Mouse (Mus musculus) neural tube, embryonic 12.5 days (tissue): Measurements from ENCODE around the gene Ptprg. TPM values are rescaled to one million over a fixed set of nuclear protein-coding genes. Genes with fewer than 3 reads are reported as not detected.

Experiments used
- ATAC-seq: fragments of 200-750 bp; cut with Nextera tagmentation; 2 replicates; pipeline ENCODE4 v1.8.0; 2017; ENCODE audit warnings: low read depth, mild to moderate bottlenecking, moderate TSS enrichment, moderate library complexity; ENCODE audit not compliant: low FRiP score
- H3K27ac ChIP-seq: fragments of 300-500 bp; sonication (generic); 2 replicates; pipeline ENCODE4 v1.5.1; 2016
- H3K27me3 ChIP-seq: fragments of 300-500 bp; sonication (generic); replicated peaks from 2 replicates; pipeline ENCODE4 v1.6.1; 2016; ENCODE audit warnings: mild to moderate bottlenecking
- H3K36me3 ChIP-seq: fragments of 300-500 bp; sonication (generic); 2 replicates; pipeline ENCODE4 v1.6.1; 2016; ENCODE audit warnings: mild to moderate bottlenecking
- H3K4me1 ChIP-seq: fragments of 300-500 bp; sonication (generic); 2 replicates; pipeline ENCODE4 v1.6.1; 2016
- H3K4me2 ChIP-seq: fragments of 300-500 bp; sonication (generic); replicated peaks from 2 replicates; pipeline ENCODE4 v1.6.1; 2016; ENCODE audit warnings: mild to moderate bottlenecking
- H3K4me3 ChIP-seq: fragments of 300-500 bp; sonication (generic); 2 replicates; pipeline ENCODE4 v1.5.1; 2016
- H3K9ac ChIP-seq: fragments of 300-500 bp; sonication (generic); 2 replicates; pipeline ENCODE4 v1.6.1; 2016; ENCODE audit warnings: mild to moderate bottlenecking
- H3K9me3 ChIP-seq: fragments of 300-500 bp; sonication (generic); 2 replicates; pipeline ENCODE4 v1.6.1; 2016; ENCODE audit warnings: mild to moderate bottlenecking
- WGBS: fragments of 180-500 bp; shearing (Covaris S2); methylation state at CpG from one replicate; pipeline ENCODE4 v1.1.7; 2016; 5-methylcytosine and 5-hydroxymethylcytosine counted together
- polyA plus RNA-seq: library from polyadenylated mRNA; unstranded; fragments of >200 nt; fragmentation: Nextera tagmentation; extraction: Ambion mirVana; gene quantifications from 2 replicates; pipeline ENCODE4 v1.2.1, GENCODE M21; 2016

The Ptprg gene
- polyA plus RNA-seq, 1 experiment from 2014 or later, result 41.8 TPM

DNA sequence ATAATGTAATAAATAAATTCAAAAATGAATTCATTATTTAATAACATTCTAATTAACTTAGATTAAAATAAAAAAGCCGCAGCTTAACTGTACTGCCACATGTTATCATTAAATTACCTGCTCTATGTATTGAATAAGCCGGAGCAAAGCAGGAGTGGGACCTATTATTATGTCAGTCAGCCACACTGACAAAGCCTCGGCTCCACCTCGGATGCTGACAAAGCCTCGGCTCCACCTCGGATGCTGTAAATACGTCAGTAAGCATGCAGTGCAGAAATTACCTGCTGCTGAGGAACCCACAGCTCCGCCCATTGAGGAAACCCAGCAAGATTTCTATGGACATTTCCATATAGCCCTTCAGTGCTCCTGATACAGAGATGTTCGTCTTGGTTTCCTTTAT lies 429.7 kb downstream of the Ptprg start:
- Histone ChIP-seq H3K27ac (no peak overlapping the region), H3K27me3 (no peaks in the 10 kb centered on the region), H3K4me1 (0 out of 2 replicates have a peak, but pooled peaks cover 7% of the 10 kb centered on the region), H3K4me2 (no peak overlapping the region), H3K9ac (no peak overlapping the region), H3K4me3 (no peak overlapping the region), H3K9me3 (no peaks in the 10 kb centered on the region), H3K36me3 (no peaks in the 10 kb centered on the region)
- 46% methylated on average over 9 of the region's 9 CpGs for WGBS
- ATAC-seq, result peak; percentile 55; the same call in 1 of the 2 replicates

DNA sequence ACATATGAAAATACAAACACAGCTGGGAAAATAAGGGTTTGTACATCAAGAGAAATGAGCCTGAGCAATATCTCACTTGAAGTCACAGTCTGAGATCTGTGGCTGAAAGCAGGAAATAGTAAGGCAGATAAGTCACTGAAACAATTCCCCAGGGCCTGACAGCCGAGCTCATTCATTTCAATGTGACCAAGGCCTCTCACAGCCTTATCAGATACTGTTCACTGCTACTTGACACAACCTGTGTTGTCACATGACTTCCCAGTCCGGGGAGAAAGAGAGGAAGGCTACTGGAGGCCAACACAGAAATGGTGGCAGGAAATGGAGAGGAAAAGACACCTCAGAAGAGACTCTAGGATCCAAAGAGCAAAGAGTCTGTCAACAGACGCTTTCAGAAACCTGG lies 430.8 kb downstream of the Ptprg start:
- WGBS, result 70% methylated on average over 3 of the region's 3 CpGs
- no peaks in the 10 kb centered on the region for H3K9me3 ChIP-seq
- no peak overlapping the region for H3K9ac ChIP-seq
- no peak overlapping the region for H3K27ac ChIP-seq
- H3K4me1 ChIP-seq, result 0 out of 2 replicates have a peak, but pooled peaks cover 7% of the 10 kb centered on the region
- H3K4me2 ChIP-seq, result no peak overlapping the region
- no peaks in the 10 kb centered on the region for H3K27me3 ChIP-seq
- no peak for ATAC-seq
- no peak overlapping the region for H3K4me3 ChIP-seq
- no peaks in the 10 kb centered on the region for H3K36me3 ChIP-seq

DNA sequence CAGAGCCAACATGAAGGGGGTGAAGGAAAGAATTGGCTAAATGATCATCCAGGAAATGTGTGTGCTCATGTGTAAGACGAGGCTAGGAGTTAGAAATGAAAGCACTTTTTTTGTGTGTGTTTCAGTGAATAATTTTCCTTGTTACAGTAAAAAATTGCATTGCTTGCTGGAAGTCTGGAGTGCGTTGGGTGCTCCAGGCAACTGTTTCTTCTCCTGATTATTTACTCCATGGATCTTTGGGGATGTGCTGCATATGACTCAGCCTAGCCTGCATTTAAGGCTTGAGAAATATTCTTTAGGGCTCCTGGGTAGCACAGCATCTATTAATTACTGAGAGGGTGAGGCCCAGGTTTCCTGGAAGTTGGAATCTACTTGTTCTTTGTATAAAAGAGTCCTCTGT lies 435.6 kb downstream of the Ptprg start:
- H3K4me3 ChIP-seq, result no peak overlapping the region
- H3K27ac ChIP-seq, result no peak overlapping the region
- H3K9me3 ChIP-seq, result no peaks in the 10 kb centered on the region
- no peak overlapping the region for H3K9ac ChIP-seq
- 78% methylated on average over 2 of the region's 2 CpGs for WGBS
- H3K4me2 ChIP-seq, result no peak overlapping the region
- ATAC-seq, result no peak
- no peaks in the 10 kb centered on the region for H3K27me3 ChIP-seq
- H3K36me3 ChIP-seq, result no peaks in the 10 kb centered on the region
- no peaks in the 10 kb centered on the region for H3K4me1 ChIP-seq

- Histone ChIP-seq H3K9me3 (no peaks in the 10 kb centered on the region), H3K9ac (no peak overlapping the region), H3K4me1 (no peaks in the 10 kb centered on the region), H3K27me3 (no peaks in the 10 kb centered on the region), H3K4me3 (no peak overlapping the region), H3K36me3 (no peaks in the 10 kb centered on the region), H3K27ac (no peak overlapping the region), H3K4me2 (no peak overlapping the region)
- ATAC-seq, result no peak
- WGBS, result 62% methylated on average over 2 of the region's 2 CpGs
These were observed 437.8 kb downstream of the Ptprg start for GRCm38 (mm10) chr14:11991151-11991550.

- H3K27me3 ChIP-seq, result no peaks in the 10 kb centered on the region
- H3K4me2 ChIP-seq, result no peak overlapping the region
- WGBS, result 68% methylated on average over 4 of the region's 4 CpGs
- no peak overlapping the region for H3K4me3 ChIP-seq
- no peaks in the 10 kb centered on the region for H3K36me3 ChIP-seq
- no peak for ATAC-seq
- no peak overlapping the region for H3K27ac ChIP-seq
- no peak overlapping the region for H3K9ac ChIP-seq
- no peaks in the 10 kb centered on the region for H3K4me1 ChIP-seq
- H3K9me3 ChIP-seq, result no peaks in the 10 kb centered on the region
These were observed 438.8 kb downstream of the Ptprg start for GRCm38 (mm10) chr14:11992111-11992510.

GRCm38 (mm10) chr14:11992534-11992933 lies 439.2 kb downstream of the Ptprg start:
- Histone ChIP-seq H3K27ac (no peak overlapping the region), H3K4me3 (no peak overlapping the region), H3K9ac (no peak overlapping the region), H3K4me1 (no peaks in the 10 kb centered on the region), H3K27me3 (no peaks in the 10 kb centered on the region), H3K36me3 (no peaks in the 10 kb centered on the region), H3K9me3 (no peaks in the 10 kb centered on the region), H3K4me2 (no peak overlapping the region)
- WGBS, result 96% methylated on average over 6 of the region's 6 CpGs
- no peak for ATAC-seq

DNA sequence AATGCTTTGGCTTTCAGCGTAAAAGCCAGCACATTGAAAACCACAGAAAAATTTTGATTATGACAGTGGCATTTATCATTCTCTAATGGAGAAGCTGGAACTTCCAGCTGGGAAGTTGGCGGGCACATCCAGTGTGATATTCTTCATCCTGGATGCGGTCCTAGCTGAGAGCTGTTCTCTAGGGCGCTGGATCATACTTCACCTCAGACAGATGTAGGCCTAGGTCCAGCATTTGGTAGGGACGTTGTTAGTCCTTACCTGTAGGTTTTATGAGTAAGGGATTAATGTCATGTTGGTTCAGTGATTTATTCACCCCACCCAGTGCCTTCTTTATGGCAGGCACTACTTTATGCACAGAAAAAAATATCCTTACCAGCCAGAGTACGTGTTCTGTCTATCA lies 444.2 kb downstream of the Ptprg start:
- Histone ChIP-seq H3K36me3 (no peaks in the 10 kb centered on the region), H3K27me3 (no peaks in the 10 kb centered on the region), H3K27ac (no peak overlapping the region), H3K4me2 (no peak overlapping the region), H3K9ac (no peak overlapping the region), H3K4me1 (peaks cover 5% of the 10 kb centered on the region; the same call in 1 of the 2 replicates), H3K4me3 (no peak overlapping the region), H3K9me3 (no peaks in the 10 kb centered on the region)
- 79% methylated on average over 6 of the region's 6 CpGs for WGBS
- ATAC-seq, result no peak

GRCm38 (mm10) chr14:11998464-11998863 lies 445.1 kb downstream of the Ptprg start:
- Histone ChIP-seq H3K27ac (no peak overlapping the region), H3K4me3 (no peak overlapping the region), H3K27me3 (no peaks in the 10 kb centered on the region), H3K9me3 (no peaks in the 10 kb centered on the region), H3K4me2 (no peak overlapping the region), H3K36me3 (no peaks in the 10 kb centered on the region), H3K9ac (no peak overlapping the region), H3K4me1 (peaks cover 5% of the 10 kb centered on the region; the same call in 1 of the 2 replicates)
- ATAC-seq, result no peak
- WGBS, result 74% methylated on average over 4 of the region's 4 CpGs

DNA sequence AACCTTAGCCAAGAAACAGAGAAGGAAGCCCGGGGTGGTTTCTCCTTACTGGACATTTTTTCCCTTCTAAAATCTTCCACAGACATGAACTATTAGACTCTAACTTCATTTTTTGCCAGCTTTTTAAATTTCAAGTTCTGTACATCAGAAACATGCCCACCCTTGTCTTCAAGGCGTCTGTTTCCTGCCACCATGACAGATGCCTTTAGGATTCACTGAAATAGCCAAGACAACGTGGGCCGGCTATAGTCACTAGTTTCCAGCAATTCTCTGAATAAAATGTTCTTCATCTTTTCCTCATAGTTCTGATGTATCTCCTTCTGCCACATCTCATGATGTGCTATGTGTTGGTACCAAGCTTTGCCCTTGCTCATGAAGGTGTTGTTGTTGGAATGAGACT lies 450.7 kb downstream of the Ptprg start:
- Histone ChIP-seq H3K4me1 (no peaks in the 10 kb centered on the region), H3K9ac (no peak overlapping the region), H3K4me2 (no peak overlapping the region), H3K27me3 (no peaks in the 10 kb centered on the region), H3K4me3 (no peak overlapping the region), H3K27ac (no peak overlapping the region), H3K36me3 (no peaks in the 10 kb centered on the region), H3K9me3 (no peaks in the 10 kb centered on the region)
- no peak for ATAC-seq
- 90% methylated on average over 4 of the region's 4 CpGs for WGBS

GRCm38 (mm10) chr14:12011766-12012165 lies 458.4 kb downstream of the Ptprg start:
- Histone ChIP-seq H3K9me3 (no peaks in the 10 kb centered on the region), H3K9ac (no peak overlapping the region), H3K4me3 (no peak overlapping the region), H3K27me3 (no peaks in the 10 kb centered on the region), H3K4me2 (no peak overlapping the region), H3K27ac (no peak overlapping the region), H3K4me1 (no peaks in the 10 kb centered on the region), H3K36me3 (no peaks in the 10 kb centered on the region)
- no peak for ATAC-seq
- WGBS, result 83% methylated on average over 5 of the region's 5 CpGs

- 84% methylated on average over 16 of the region's 16 CpGs for WGBS
- Histone ChIP-seq H3K4me3 (no peak overlapping the region), H3K27ac (no peak overlapping the region), H3K27me3 (no peaks in the 10 kb centered on the region), H3K4me2 (no peak overlapping the region), H3K36me3 (no peaks in the 10 kb centered on the region), H3K9ac (no peak overlapping the region), H3K4me1 (no peaks in the 10 kb centered on the region), H3K9me3 (0 out of 2 replicates have a peak, but pooled peaks cover 4% of the 10 kb centered on the region)
- no peak for ATAC-seq
These were observed 472.7 kb downstream of the Ptprg start for GRCm38 (mm10) chr14:12025812-12026728.

- Histone ChIP-seq H3K27me3 (no peaks in the 10 kb centered on the region), H3K4me2 (no peak overlapping the region), H3K36me3 (no peaks in the 10 kb centered on the region), H3K9me3 (0 out of 2 replicates have a peak, but pooled peaks cover 4% of the 10 kb centered on the region), H3K27ac (no peak overlapping the region), H3K9ac (no peak overlapping the region), H3K4me3 (no peak overlapping the region), H3K4me1 (no peaks in the 10 kb centered on the region)
- no peak for ATAC-seq
- 79% methylated on average over 8 of the region's 8 CpGs for WGBS
These were observed 473.9 kb downstream of the Ptprg start for GRCm38 (mm10) chr14:12027247-12027646.

DNA sequence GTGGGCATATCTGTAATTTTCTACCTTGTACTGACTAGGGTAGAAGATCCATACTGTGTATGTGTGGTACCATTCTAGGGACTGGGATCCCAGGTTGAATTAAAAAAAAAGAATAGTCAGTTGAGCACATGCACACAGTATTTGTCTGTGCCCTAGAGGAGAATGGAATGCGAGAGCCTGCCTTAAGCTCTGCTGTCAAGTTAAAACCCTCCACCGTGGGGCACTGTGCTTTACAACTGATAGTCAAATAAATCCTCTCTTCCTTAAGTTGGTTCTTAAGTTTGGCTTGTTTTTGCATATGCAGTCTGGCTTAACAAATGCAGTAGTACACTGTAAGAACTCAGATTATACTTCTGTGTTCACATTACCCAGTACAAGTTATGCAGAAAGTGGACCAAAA lies 476.6 kb downstream of the Ptprg start:
- Histone ChIP-seq H3K4me1 (no peaks in the 10 kb centered on the region), H3K9me3 (0 out of 2 replicates have a peak, but pooled peaks cover 4% of the 10 kb centered on the region), H3K4me2 (no peak overlapping the region), H3K36me3 (no peaks in the 10 kb centered on the region), H3K4me3 (no peak overlapping the region), H3K27me3 (no peaks in the 10 kb centered on the region), H3K27ac (no peak overlapping the region), H3K9ac (no peak overlapping the region)
- ATAC-seq, result no peak
- WGBS, result 79% methylated on average over 2 of the region's 2 CpGs
